Mouse (Mus musculus): Measurements from ENCODE around the gene Dydc2. TPM values are rescaled to one million over a fixed set of nuclear protein-coding genes. Genes with fewer than 3 reads are reported as not detected.

Gene Dydc2
- polyA plus RNA-seq, 1 experiment from 2014 or later = 1.5 TPM

DNA sequence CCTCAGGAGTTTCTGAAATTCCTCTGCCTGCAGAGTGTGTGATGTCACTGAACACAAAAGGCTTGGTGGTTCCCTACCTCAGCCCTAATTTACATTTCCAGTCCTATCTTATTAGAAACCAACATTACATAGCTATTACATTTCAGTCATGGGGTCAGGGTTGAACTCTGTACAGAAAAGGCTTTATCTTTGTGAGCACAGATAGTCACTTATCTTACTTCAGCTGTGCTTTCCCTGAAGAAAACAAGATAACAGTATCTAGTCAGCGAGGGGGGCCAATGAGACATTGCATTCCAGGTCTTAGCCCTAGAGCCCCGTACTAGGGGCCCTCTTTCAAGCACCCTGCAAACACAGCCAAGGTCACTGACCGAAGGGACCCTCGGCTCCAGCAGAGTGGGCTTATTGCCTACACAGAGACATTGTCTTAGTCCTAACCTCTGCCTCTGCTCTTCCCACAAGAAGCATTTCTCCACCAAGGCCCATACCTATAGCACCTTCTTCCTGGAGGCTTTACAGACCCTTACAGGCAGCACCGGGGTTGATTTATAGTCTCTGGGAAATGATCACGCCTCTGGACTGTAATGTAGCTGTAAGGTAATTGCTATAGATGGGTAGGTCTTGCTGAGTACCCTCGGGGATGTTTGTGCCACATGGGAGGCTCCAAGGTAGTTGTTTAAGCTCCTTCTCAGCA, 43.3 kb downstream of the Dydc2 start:
- no peak overlapping the region for H3K4me3 ChIP-seq (ENCODE audit: low read length)
- no peak for ATAC-seq
- no peak overlapping the region for H3K27ac ChIP-seq (ENCODE audit: low read depth, low read length)
- no peak overlapping the region for H3K9ac ChIP-seq (ENCODE audit: low read depth, low read length)
- no peaks in the 10 kb centered on the region for H3K4me1 ChIP-seq (ENCODE audit: control insufficient read depth, insufficient read depth, low read depth, low read length)
- H3K4me2 ChIP-seq (ENCODE audit: low read length) = no peak overlapping the region
- H3K36me3 ChIP-seq (ENCODE audit: control insufficient read depth, insufficient read depth, low read length) = no peaks in the 10 kb centered on the region
- WGBS = 81% methylated on average over 7 of the region's 7 CpGs
- H3K27me3 ChIP-seq (replicated peaks; ENCODE audit: control insufficient read depth, insufficient read depth, low read length) = no peaks in the 10 kb centered on the region
- no peaks in the 10 kb centered on the region for H3K9me3 ChIP-seq (ENCODE audit: control insufficient read depth, low read length)

- H3K9ac ChIP-seq (ENCODE audit: low read depth, low read length) = no peak overlapping the region
- ATAC-seq = no peak
- WGBS = 85% methylated on average over 2 of the region's 2 CpGs
- no peaks in the 10 kb centered on the region for H3K27me3 ChIP-seq (replicated peaks; ENCODE audit: control insufficient read depth, insufficient read depth, low read length)
- H3K4me3 ChIP-seq (ENCODE audit: low read length) = no peak overlapping the region
- H3K27ac ChIP-seq (ENCODE audit: low read depth, low read length) = no peak overlapping the region
- no peaks in the 10 kb centered on the region for H3K9me3 ChIP-seq (ENCODE audit: control insufficient read depth, low read length)
- no peaks in the 10 kb centered on the region for H3K36me3 ChIP-seq (ENCODE audit: control insufficient read depth, insufficient read depth, low read length)
- no peaks in the 10 kb centered on the region for H3K4me1 ChIP-seq (ENCODE audit: control insufficient read depth, insufficient read depth, low read depth, low read length)
- no peak overlapping the region for H3K4me2 ChIP-seq (ENCODE audit: low read length)
Measured at GRCm38 (mm10) chr14:41025087-41025486, 43.9 kb downstream of the Dydc2 start.

- H3K9me3 ChIP-seq (ENCODE audit: control insufficient read depth, low read length) = no peaks in the 10 kb centered on the region
- H3K27ac ChIP-seq (ENCODE audit: low read depth, low read length) = no peak overlapping the region
- H3K4me3 ChIP-seq (ENCODE audit: low read length) = no peak overlapping the region
- no peaks in the 10 kb centered on the region for H3K36me3 ChIP-seq (ENCODE audit: control insufficient read depth, insufficient read depth, low read length)
- H3K27me3 ChIP-seq (replicated peaks; ENCODE audit: control insufficient read depth, insufficient read depth, low read length) = no peaks in the 10 kb centered on the region
- no peak overlapping the region for H3K4me2 ChIP-seq (ENCODE audit: low read length)
- H3K4me1 ChIP-seq (ENCODE audit: control insufficient read depth, insufficient read depth, low read depth, low read length) = no peaks in the 10 kb centered on the region
- WGBS = 89% methylated on average over 3 of the region's 3 CpGs
- no peak overlapping the region for H3K9ac ChIP-seq (ENCODE audit: low read depth, low read length)
- no peak for ATAC-seq
Measured at GRCm38 (mm10) chr14:41021246-41021645, 47.8 kb downstream of the Dydc2 start.

DNA sequence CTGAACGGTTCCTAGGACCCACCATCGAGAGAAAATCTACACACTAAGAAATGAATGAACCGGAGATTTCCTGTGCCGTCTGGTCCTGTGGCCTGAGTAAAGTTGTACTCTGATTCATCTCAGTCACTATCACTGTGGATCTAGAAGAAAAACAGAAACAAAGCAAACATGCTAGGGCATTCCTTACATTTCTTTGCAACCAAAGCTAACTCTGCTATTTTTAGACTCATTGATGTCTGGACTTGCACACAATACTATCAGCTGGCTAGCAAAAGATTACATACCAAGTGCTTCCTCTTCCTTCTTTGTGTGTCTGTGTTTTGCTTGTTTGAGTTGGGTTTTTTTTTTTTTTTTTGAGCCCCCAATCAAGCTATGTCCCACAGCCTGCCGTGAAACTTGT, 51.5 kb downstream of the Dydc2 start:
- Histone ChIP-seq H3K4me1 (ENCODE audit: control insufficient read depth, insufficient read depth, low read depth, low read length) (peaks cover 12% of the 10 kb centered on the region), H3K4me2 (ENCODE audit: low read length) (no peak overlapping the region), H3K9me3 (ENCODE audit: control insufficient read depth, low read length) (no peaks in the 10 kb centered on the region), H3K36me3 (ENCODE audit: control insufficient read depth, insufficient read depth, low read length) (no peaks in the 10 kb centered on the region), H3K9ac (ENCODE audit: low read depth, low read length) (no peak overlapping the region), H3K4me3 (ENCODE audit: low read length) (no peak overlapping the region), H3K27ac (ENCODE audit: low read depth, low read length) (no peak overlapping the region), H3K27me3 (replicated peaks; ENCODE audit: control insufficient read depth, insufficient read depth, low read length) (no peaks in the 10 kb centered on the region)
- WGBS = 86% methylated on average over 5 of the region's 5 CpGs
- no peak for ATAC-seq

- Histone ChIP-seq H3K27ac (ENCODE audit: low read depth, low read length) (no peak overlapping the region), H3K9ac (ENCODE audit: low read depth, low read length) (no peak overlapping the region; the same call in 1 of the 2 replicates), H3K36me3 (ENCODE audit: control insufficient read depth, insufficient read depth, low read length) (no peaks in the 10 kb centered on the region), H3K27me3 (replicated peaks; ENCODE audit: control insufficient read depth, insufficient read depth, low read length) (no peaks in the 10 kb centered on the region), H3K4me2 (ENCODE audit: low read length) (no peak overlapping the region), H3K9me3 (ENCODE audit: control insufficient read depth, low read length) (no peaks in the 10 kb centered on the region), H3K4me1 (ENCODE audit: control insufficient read depth, insufficient read depth, low read depth, low read length) (peaks cover 15% of the 10 kb centered on the region), H3K4me3 (ENCODE audit: low read length) (no peak overlapping the region)
- WGBS = 81% methylated on average over 5 of the region's 5 CpGs
- no peak for ATAC-seq
Measured at GRCm38 (mm10) chr14:41014701-41015240, 54.2 kb downstream of the Dydc2 start.

DNA sequence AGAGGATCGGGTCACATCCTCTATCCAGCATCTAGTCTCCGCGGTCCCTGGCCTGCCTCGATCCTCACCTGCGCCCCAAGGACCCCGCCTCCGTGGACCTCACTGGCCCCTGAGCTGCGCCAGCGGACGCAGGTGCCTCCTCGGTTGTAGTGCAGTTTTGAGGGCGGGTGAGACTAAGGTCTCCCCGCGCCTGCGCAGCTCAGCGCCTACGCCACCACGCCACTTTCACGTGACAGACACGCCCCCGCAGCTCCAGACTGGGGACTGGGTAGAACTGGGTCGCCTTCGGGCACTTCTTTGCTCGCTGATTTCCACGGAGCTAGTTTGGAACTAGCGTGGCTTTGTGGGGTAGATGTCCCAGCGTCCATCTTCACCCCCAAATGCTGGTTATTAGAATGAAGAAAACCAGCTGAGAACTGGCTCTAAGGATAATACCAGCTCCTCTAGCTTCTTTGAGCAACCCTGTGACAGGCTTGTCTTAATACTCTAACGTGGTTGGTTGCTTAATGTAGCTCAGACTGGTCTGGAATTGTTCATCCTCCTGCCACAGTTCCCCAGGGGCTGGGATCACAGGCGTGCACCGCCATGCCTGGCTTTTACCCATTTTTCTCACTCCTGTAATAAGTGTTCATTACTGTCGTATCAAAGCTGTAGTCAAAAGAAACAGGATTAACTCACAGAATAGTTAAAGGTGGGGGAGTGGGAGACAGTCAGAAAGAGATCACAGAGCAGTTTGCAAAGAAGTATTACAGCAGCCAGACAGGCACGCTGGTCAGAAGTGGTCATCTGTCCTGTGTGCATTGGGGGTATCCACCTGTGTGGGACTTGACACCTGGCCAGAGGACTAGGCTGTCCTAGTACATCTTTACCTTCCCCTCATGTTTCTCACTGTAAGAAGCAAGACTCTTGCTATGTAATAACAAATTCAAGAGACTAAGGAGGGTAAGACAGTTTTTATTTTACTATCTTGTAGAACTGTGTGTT, 55.1 kb downstream of the Dydc2 start, which contains the start of gene Fam213a:
TSS of gene Fam213a (minus strand) at position 159 of the 984 bp plus-strand sequence.
- peak; percentile 99 for ATAC-seq
- Histone ChIP-seq H3K9ac (ENCODE audit: low read depth, low read length) (peak within 1 kb of the TSS; percentile 89), H3K36me3 (ENCODE audit: control insufficient read depth, insufficient read depth, low read length) (no peaks in the 10 kb centered on the region)

DNA sequence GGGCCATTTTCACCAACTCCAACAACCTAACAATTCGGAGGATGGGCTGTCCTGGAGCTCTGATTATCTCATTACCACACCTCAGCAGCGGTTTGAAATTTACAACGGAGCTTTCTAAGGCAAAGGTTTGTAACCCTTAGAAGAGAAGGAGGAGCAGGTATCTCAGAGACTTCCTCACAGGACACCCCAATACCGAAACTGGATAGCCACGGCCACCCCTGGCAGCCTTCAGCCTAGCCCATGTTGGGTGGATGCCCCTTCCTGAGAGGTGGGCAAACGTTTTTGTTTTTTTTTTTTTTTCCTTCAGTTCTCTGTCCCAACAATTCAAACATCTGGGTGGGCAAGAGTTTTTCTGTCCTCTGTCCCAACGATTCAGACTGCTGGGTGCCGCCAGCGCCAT, 55.9 kb downstream of the Dydc2 start:
- ATAC-seq = no peak
- WGBS = 15% methylated on average over 9 of the region's 9 CpGs
- no peaks in the 10 kb centered on the region for H3K9me3 ChIP-seq (ENCODE audit: control insufficient read depth, low read length)
- no peaks in the 10 kb centered on the region for H3K36me3 ChIP-seq (ENCODE audit: control insufficient read depth, insufficient read depth, low read length)
- no peaks in the 10 kb centered on the region for H3K27me3 ChIP-seq (replicated peaks; ENCODE audit: control insufficient read depth, insufficient read depth, low read length)
- H3K27ac ChIP-seq (ENCODE audit: low read depth, low read length) = peak overlapping the region; percentile 88; the same call in 1 of the 2 replicates
- peak overlapping the region; percentile 89 for H3K9ac ChIP-seq (ENCODE audit: low read depth, low read length)
- H3K4me2 ChIP-seq (ENCODE audit: low read length) = peak overlapping the region; percentile 89
- H3K4me1 ChIP-seq (ENCODE audit: control insufficient read depth, insufficient read depth, low read depth, low read length) = peaks cover 15% of the 10 kb centered on the region
- H3K4me3 ChIP-seq (ENCODE audit: low read length) = peak overlapping the region; percentile 74

More for the DNA sequence above, 55.1 kb downstream of the Dydc2 start, which contains the start of gene Fam213a:
- Histone ChIP-seq H3K4me3 (ENCODE audit: low read length) (peak within 1 kb of the TSS; percentile 74), H3K9me3 (ENCODE audit: control insufficient read depth, low read length) (no peaks in the 10 kb centered on the region), H3K4me1 (ENCODE audit: control insufficient read depth, insufficient read depth, low read depth, low read length) (peaks cover 15% of the 10 kb centered on the region), H3K27ac (ENCODE audit: low read depth, low read length) (peak within 1 kb of the TSS; percentile 88), H3K4me2 (ENCODE audit: low read length) (peak within 1 kb of the TSS; percentile 89), H3K27me3 (replicated peaks; ENCODE audit: control insufficient read depth, insufficient read depth, low read length) (no peaks in the 10 kb centered on the region)
- WGBS = 3% methylated on average over 32 of the region's 32 CpGs

- Histone ChIP-seq H3K4me2 (ENCODE audit: low read length) (no peak overlapping the region), H3K4me3 (ENCODE audit: low read length) (no peak overlapping the region), H3K9ac (ENCODE audit: low read depth, low read length) (no peak overlapping the region), H3K36me3 (ENCODE audit: control insufficient read depth, insufficient read depth, low read length) (no peaks in the 10 kb centered on the region), H3K27me3 (replicated peaks; ENCODE audit: control insufficient read depth, insufficient read depth, low read length) (no peaks in the 10 kb centered on the region), H3K27ac (ENCODE audit: low read depth, low read length) (no peak overlapping the region), H3K9me3 (ENCODE audit: control insufficient read depth, low read length) (no peaks in the 10 kb centered on the region), H3K4me1 (ENCODE audit: control insufficient read depth, insufficient read depth, low read depth, low read length) (peaks cover 15% of the 10 kb centered on the region)
- whole genome bisulfite sequencing = 88% methylated on average over 3 of the region's 3 CpGs
- no peak for ATAC-seq
Measured at GRCm38 (mm10) chr14:41011916-41012315, 57.1 kb downstream of the Dydc2 start.

DNA sequence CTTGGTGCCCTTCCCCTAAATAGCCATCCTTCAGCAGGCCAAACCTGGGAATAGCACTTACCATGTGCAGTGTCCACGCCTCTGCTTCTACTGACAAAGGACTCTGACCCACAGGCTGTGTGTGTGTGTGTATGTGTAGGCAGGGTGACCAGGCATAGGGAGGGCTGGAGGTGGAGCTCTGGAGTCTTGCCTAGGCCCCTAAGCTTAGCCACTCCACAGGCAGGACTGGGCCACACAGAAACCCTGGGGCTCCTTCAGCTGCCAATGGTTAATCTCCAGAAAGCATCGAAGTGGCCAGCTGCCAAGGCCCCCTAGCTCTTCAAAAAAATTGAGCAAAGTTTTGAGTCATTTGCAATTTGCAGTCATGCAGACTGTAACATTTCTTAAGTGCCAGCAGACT, 60.9 kb downstream of the Dydc2 start:
- ATAC-seq = peak; percentile 69
- Histone ChIP-seq H3K4me1 (ENCODE audit: control insufficient read depth, insufficient read depth, low read depth, low read length) (peaks cover 21% of the 10 kb centered on the region), H3K4me2 (ENCODE audit: low read length) (no peak overlapping the region), H3K4me3 (ENCODE audit: low read length) (no peak overlapping the region), H3K9me3 (ENCODE audit: control insufficient read depth, low read length) (no peaks in the 10 kb centered on the region), H3K27ac (ENCODE audit: low read depth, low read length) (no peak overlapping the region), H3K27me3 (replicated peaks; ENCODE audit: control insufficient read depth, insufficient read depth, low read length) (no peaks in the 10 kb centered on the region), H3K9ac (ENCODE audit: low read depth, low read length) (no peak overlapping the region), H3K36me3 (ENCODE audit: control insufficient read depth, insufficient read depth, low read length) (no peaks in the 10 kb centered on the region)
- WGBS = 69% methylated on average over 2 of the region's 2 CpGs
